Mouse (Mus musculus): ENCODE results near the gene Phf21a. TPM values are rescaled to one million over a fixed set of nuclear protein-coding genes. Genes with fewer than 3 reads are reported as not detected.

Gene Phf21a
- polyA plus RNA-seq, 1 experiment, result 52.8 TPM

DNA sequence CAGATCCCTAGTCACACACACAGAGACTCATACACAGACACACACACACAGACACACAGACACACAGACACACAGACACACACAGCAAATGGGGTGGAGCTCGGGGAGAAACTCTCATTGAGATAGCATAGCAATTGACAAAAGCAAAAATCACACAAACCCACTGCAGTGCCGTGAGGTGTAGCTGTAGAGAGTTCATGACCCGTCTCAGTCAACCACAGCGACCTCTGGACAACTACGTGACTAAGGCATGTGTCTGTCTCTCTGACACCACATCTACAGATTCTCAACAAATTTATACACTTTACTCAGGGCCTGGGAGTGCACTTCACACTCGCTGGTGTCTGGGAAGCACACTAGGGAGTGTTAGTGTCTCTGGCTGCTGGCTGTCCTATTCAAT is 27.0 kb upstream of the Phf21a start:
- H3K4me3 ChIP-seq (replicated peaks; ENCODE audit: control insufficient read depth, low read depth, low read length), result no peak overlapping the region
- no peak overlapping the region for H3K27ac ChIP-seq (ENCODE audit: control insufficient read depth, insufficient read depth, low read depth, low read length, poor library complexity)
- 74% methylated on average over 6 of the region's 6 CpGs for WGBS
- TF ChIP-seq CTCF (IDR thresholded peaks at IDR 0.05; ENCODE audit: control insufficient read depth, insufficient read depth, low read length), result no peak
- no peak for TF ChIP-seq POLR2A (IDR thresholded peaks at IDR 0.05; ENCODE audit: borderline replicate concordance, control insufficient read depth, low read depth, low read length)
- H3K4me1 ChIP-seq (ENCODE audit: control insufficient read depth, insufficient read depth, low read length), result no peaks in the 10 kb centered on the region; the same call in 1 of the 2 replicates

- H3K27ac ChIP-seq (ENCODE audit: control insufficient read depth, insufficient read depth, low read depth, low read length, poor library complexity), result no peak overlapping the region
- no peak for TF ChIP-seq CTCF (IDR thresholded peaks at IDR 0.05; ENCODE audit: control insufficient read depth, insufficient read depth, low read length)
- no peaks in the 10 kb centered on the region; the same call in 1 of the 2 replicates for H3K4me1 ChIP-seq (ENCODE audit: control insufficient read depth, insufficient read depth, low read length)
- WGBS, result 59% methylated on average over 1 of the region's 1 CpGs
- H3K4me3 ChIP-seq (replicated peaks; ENCODE audit: control insufficient read depth, low read depth, low read length), result no peak overlapping the region
Observed at GRCm38 (mm10) chr2:92066899-92067298, 26.0 kb upstream of the Phf21a start.

DNA sequence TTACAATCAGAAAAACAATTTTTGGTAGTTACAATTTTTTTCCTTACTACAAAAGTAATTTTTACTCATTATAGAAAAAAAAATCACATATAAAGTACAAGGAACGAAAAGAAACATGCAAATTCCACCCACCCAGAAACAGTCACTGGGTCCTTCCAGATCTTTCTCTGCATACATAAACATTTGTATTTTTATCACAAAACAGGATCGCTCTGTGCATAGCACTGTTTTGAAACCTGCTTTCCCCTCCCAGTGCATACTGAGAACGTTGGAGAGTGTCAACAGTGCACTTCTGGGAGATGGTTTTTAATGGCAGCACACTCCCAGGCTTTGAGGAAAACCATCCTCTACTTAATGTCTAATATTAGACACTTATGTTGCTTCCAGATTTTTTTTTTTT is 25.3 kb upstream of the Phf21a start:
- WGBS, result 72% methylated on average over 3 of the region's 3 CpGs
- TF ChIP-seq CTCF (IDR thresholded peaks at IDR 0.05; ENCODE audit: control insufficient read depth, insufficient read depth, low read length) (no peak), POLR2A (IDR thresholded peaks at IDR 0.05; ENCODE audit: borderline replicate concordance, control insufficient read depth, low read depth, low read length) (no peak)
- Histone ChIP-seq H3K4me3 (replicated peaks; ENCODE audit: control insufficient read depth, low read depth, low read length) (no peak overlapping the region), H3K27ac (ENCODE audit: control insufficient read depth, insufficient read depth, low read depth, low read length, poor library complexity) (no peak overlapping the region), H3K4me1 (ENCODE audit: control insufficient read depth, insufficient read depth, low read length) (no peaks in the 10 kb centered on the region; the same call in 1 of the 2 replicates)

- Histone ChIP-seq H3K4me3 (replicated peaks; ENCODE audit: control insufficient read depth, low read depth, low read length) (no peak overlapping the region), H3K4me1 (ENCODE audit: control insufficient read depth, insufficient read depth, low read length) (no peaks in the 10 kb centered on the region; the same call in 1 of the 2 replicates), H3K27ac (ENCODE audit: control insufficient read depth, insufficient read depth, low read depth, low read length, poor library complexity) (no peak overlapping the region)
- WGBS, result 73% methylated on average over 5 of the region's 5 CpGs
- TF ChIP-seq POLR2A (IDR thresholded peaks at IDR 0.05; ENCODE audit: borderline replicate concordance, control insufficient read depth, low read depth, low read length) (no peak), CTCF (IDR thresholded peaks at IDR 0.05; ENCODE audit: control insufficient read depth, insufficient read depth, low read length) (no peak)
Observed at GRCm38 (mm10) chr2:92069630-92070029, 23.3 kb upstream of the Phf21a start.

GRCm38 (mm10) chr2:92071143-92071542 is 21.8 kb upstream of the Phf21a start:
- Histone ChIP-seq H3K27ac (ENCODE audit: control insufficient read depth, insufficient read depth, low read depth, low read length, poor library complexity) (no peak overlapping the region), H3K4me3 (replicated peaks; ENCODE audit: control insufficient read depth, low read depth, low read length) (no peak overlapping the region), H3K4me1 (ENCODE audit: control insufficient read depth, insufficient read depth, low read length) (no peaks in the 10 kb centered on the region)
- TF ChIP-seq POLR2A (IDR thresholded peaks at IDR 0.05; ENCODE audit: borderline replicate concordance, control insufficient read depth, low read depth, low read length), result no peak
- TF ChIP-seq CTCF (IDR thresholded peaks at IDR 0.05; ENCODE audit: control insufficient read depth, insufficient read depth, low read length), result no peak
- 75% methylated on average over 4 of the region's 4 CpGs for WGBS

DNA sequence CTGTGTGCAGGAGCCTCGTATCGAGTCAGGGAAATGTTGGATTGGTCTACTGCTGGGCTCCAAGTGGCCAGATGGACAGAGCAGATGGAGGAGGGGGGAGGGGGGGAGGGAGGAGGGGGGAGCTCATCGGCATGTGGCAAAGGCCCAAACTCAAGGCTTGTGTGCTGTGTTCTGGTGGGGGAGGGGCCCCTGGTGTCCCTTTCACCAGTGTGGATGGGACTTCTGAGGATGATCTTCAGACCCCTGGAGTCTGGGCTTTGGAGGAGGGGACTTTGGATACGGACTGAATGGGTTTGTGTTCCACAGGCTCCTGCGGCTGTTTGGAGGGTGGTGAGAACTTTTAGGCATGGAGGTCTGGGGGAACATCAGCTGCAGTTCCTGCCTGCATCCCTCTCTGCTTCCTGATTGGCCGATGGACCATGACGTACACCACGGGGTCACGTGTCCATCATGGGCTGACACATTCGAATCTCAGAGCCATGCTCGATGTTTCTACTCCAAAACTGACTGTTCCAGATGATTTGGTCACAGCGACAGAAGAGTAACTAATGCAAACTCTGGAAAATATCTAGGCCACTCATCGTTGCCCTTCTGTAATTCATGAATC is 16.7 kb upstream of the Phf21a start:
- H3K27ac ChIP-seq (ENCODE audit: control insufficient read depth, insufficient read depth, low read depth, low read length, poor library complexity), result no peak overlapping the region
- WGBS, result 85% methylated on average over 13 of the region's 13 CpGs
- no peaks in the 10 kb centered on the region for H3K4me1 ChIP-seq (ENCODE audit: control insufficient read depth, insufficient read depth, low read length)
- H3K4me3 ChIP-seq (replicated peaks; ENCODE audit: control insufficient read depth, low read depth, low read length), result no peak overlapping the region
- TF ChIP-seq CTCF (IDR thresholded peaks at IDR 0.05; ENCODE audit: control insufficient read depth, insufficient read depth, low read length) (no peak), POLR2A (IDR thresholded peaks at IDR 0.05; ENCODE audit: borderline replicate concordance, control insufficient read depth, low read depth, low read length) (no peak)

DNA sequence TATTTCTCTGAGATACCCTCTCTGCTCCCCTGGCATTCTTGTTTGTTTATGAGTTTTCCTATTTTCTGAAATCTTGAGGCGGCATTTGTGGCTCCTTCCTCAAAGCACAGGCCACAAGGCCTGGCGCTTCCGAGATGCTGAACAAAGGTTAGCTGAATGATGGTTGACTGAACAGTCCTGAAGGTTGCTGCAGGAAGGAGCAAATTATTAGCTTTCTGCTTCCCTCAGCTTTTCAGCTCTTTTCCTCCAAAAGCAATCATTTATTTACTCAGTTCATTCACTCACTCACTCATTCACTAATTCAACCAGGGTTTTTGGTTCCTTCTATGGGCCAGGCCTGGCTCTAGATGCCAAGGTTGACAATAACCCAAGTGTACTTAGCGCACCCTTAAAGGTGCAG is 10.7 kb upstream of the Phf21a start:
- WGBS, result 86% methylated on average over 4 of the region's 4 CpGs
- Histone ChIP-seq H3K27ac (ENCODE audit: control insufficient read depth, insufficient read depth, low read depth, low read length, poor library complexity) (no peak overlapping the region), H3K4me3 (replicated peaks; ENCODE audit: control insufficient read depth, low read depth, low read length) (no peak overlapping the region), H3K4me1 (ENCODE audit: control insufficient read depth, insufficient read depth, low read length) (no peaks in the 10 kb centered on the region)
- TF ChIP-seq POLR2A (IDR thresholded peaks at IDR 0.05; ENCODE audit: borderline replicate concordance, control insufficient read depth, low read depth, low read length) (no peak), CTCF (IDR thresholded peaks at IDR 0.05; ENCODE audit: control insufficient read depth, insufficient read depth, low read length) (no peak)

DNA sequence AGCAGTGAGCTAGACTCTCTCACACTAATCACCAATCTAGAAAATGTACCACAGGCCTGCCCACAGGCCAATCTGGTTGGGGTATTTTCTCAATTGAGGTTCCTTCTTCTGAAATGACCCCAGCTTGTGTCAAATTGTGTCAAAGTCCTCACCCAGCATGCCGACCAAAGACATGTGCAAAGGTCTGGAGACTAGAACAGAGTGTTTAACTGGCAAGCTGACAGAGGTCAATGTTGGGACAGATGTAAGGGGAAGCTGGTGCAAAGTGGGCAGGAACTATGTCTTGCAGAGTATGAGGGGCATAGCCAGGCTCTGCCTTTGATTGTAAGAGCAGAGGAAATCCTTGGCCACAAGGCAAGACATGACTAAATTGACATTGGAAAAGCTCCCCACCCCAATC is 7.2 kb upstream of the Phf21a start:
- no peaks in the 10 kb centered on the region for H3K4me1 ChIP-seq (ENCODE audit: control insufficient read depth, insufficient read depth, low read length)
- WGBS, result 29% methylated on average over 1 of the region's 1 CpGs
- H3K27ac ChIP-seq (ENCODE audit: control insufficient read depth, insufficient read depth, low read depth, low read length, poor library complexity), result no peak overlapping the region
- TF ChIP-seq CTCF (IDR thresholded peaks at IDR 0.05; ENCODE audit: control insufficient read depth, insufficient read depth, low read length), result no peak
- no peak for TF ChIP-seq POLR2A (IDR thresholded peaks at IDR 0.05; ENCODE audit: borderline replicate concordance, control insufficient read depth, low read depth, low read length)
- H3K4me3 ChIP-seq (replicated peaks; ENCODE audit: control insufficient read depth, low read depth, low read length), result no peak overlapping the region

GRCm38 (mm10) chr2:92087065-92087464 is 5.9 kb upstream of the Phf21a start:
- Histone ChIP-seq H3K4me1 (ENCODE audit: control insufficient read depth, insufficient read depth, low read length) (no peaks in the 10 kb centered on the region), H3K27ac (ENCODE audit: control insufficient read depth, insufficient read depth, low read depth, low read length, poor library complexity) (no peak overlapping the region), H3K4me3 (replicated peaks; ENCODE audit: control insufficient read depth, low read depth, low read length) (no peak overlapping the region)
- WGBS, result 81% methylated on average over 4 of the region's 4 CpGs
- TF ChIP-seq CTCF (IDR thresholded peaks at IDR 0.05; ENCODE audit: control insufficient read depth, insufficient read depth, low read length) (no peak), POLR2A (IDR thresholded peaks at IDR 0.05; ENCODE audit: borderline replicate concordance, control insufficient read depth, low read depth, low read length) (no peak)

Data from bone marrow, adult 2 months (tissue).